Mouse (Mus musculus) kidney, adult 2 months (tissue): Measurements from ENCODE around the gene B3galt1.

Experiments used
- CTCF ChIP-seq: fragments of 200-500 bp; conservative IDR thresholded peaks from 2 replicates; pipeline ENCODE4 v1.5.1; 2011; ENCODE audit warnings: low read depth, mild to moderate bottlenecking, control low read depth, low read length, moderate library complexity, mixed read lengths; ENCODE audit not compliant: insufficient read depth, insufficient read length
- POLR2A ChIP-seq: fragments of 200-500 bp; IDR thresholded peaks from one replicate; pipeline ENCODE4 v1.6.1; 2011; ENCODE audit warnings: low read depth, low read length, control low read depth

- TF ChIP-seq POLR2A (no peak), CTCF (no peak)
Measured at GRCm38 (mm10) chr2:68053243-68053642, 487.6 kb downstream of the B3galt1 start.
